Mouse (Mus musculus) erythroblast, embryonic 14.5 days (primary cell): ENCODE results near the gene Cnot2.

Experiments
- GATA1 ChIP-seq: IDR thresholded peaks from 2 replicates; pipeline ENCODE4 v1.6.1; 2012; ENCODE audit warnings: low read length, inconsistent platforms, mixed read lengths
- TAL1 ChIP-seq: IDR thresholded peaks from 3 replicates; pipeline ENCODE4 v1.6.1; 2012; ENCODE audit warnings: low read length, inconsistent platforms, mixed read lengths

GRCm38 (mm10) chr10:116540750-116541149 is 40.6 kb downstream of the Cnot2 start:
- no peak for TF ChIP-seq GATA1
- no peak for TF ChIP-seq TAL1
